10 mouse cellular contexts compared by ENCODE assay signal in genomic region chr12:116620299-116620698, GRCm38 (mm10).
DNase-seq lines count a peak whose midpoint lies in the region; ATAC-seq and TF ChIP-seq lines count a peak whose summit lies in the region.
"Had no signal": no experiment of that assay in that cellular context is flagged by ENCODE, and none has a peak within 500 bp of the region (broad histone marks: within the 10 kb centered on the region; RNA-seq: fewer than 3 reads in every experiment).

No protein-coding gene starts in this region.

- no peak for TF ChIP-seq CTCF in cerebellum, adult 2 months (IDR thresholded peaks at IDR 0.05; ENCODE audit: borderline replicate concordance, insufficient read depth, low read depth, low read length)

- no peak overlapping the region for H3K9ac ChIP-seq in limb, embryonic 11.5 days (ENCODE audit: low read length)
- H3K9ac ChIP-seq in intestine, embryonic 15.5 days: no peak overlapping the region
- no peak overlapping the region for H3K9ac ChIP-seq in neural tube, embryonic 13.5 days
- H3K9ac ChIP-seq: embryonic facial prominence, embryonic 12.5 days; limb, embryonic 13.5 days had no signal

- H3K4me3 ChIP-seq in cerebellum, adult 2 months (replicated peaks; ENCODE audit: insufficient read depth, low read depth, low read length): no peak overlapping the region
- H3K4me3 ChIP-seq in limb, embryonic 11.5 days (ENCODE audit: low read depth, low read length): no peak overlapping the region
- H3K4me3 ChIP-seq in limb, embryonic 10.5 days: no peak overlapping the region
- no peak overlapping the region for H3K4me3 ChIP-seq in intestine, embryonic 15.5 days (replicated peaks)
- no peak overlapping the region for H3K4me3 ChIP-seq in neural tube, embryonic 13.5 days
- H3K4me3 ChIP-seq: embryonic facial prominence, embryonic 12.5 days; limb, embryonic 13.5 days had no signal

- no peaks in the 10 kb centered on the region; the same call in 1 of the 2 replicates for H3K9me3 ChIP-seq in limb, embryonic 11.5 days (ENCODE audit: control insufficient read depth, low read length)
- no peaks in the 10 kb centered on the region for H3K9me3 ChIP-seq in limb, embryonic 10.5 days (replicated peaks)
- H3K9me3 ChIP-seq in intestine, embryonic 15.5 days: no peaks in the 10 kb centered on the region
- no peaks in the 10 kb centered on the region for H3K9me3 ChIP-seq in neural tube, embryonic 13.5 days
- H3K9me3 ChIP-seq: embryonic facial prominence, embryonic 12.5 days; limb, embryonic 13.5 days had no signal

- no peaks in the 10 kb centered on the region for H3K36me3 ChIP-seq in limb, embryonic 11.5 days (ENCODE audit: control insufficient read depth, insufficient read depth, low read length)
- H3K36me3 ChIP-seq in limb, embryonic 10.5 days: no peaks in the 10 kb centered on the region
- no peaks in the 10 kb centered on the region for H3K36me3 ChIP-seq in intestine, embryonic 15.5 days
- H3K36me3 ChIP-seq in neural tube, embryonic 13.5 days: no peaks in the 10 kb centered on the region
- H3K36me3 ChIP-seq: embryonic facial prominence, embryonic 12.5 days; limb, embryonic 13.5 days had no signal

- H3K27ac ChIP-seq in cerebellum, adult 2 months (ENCODE audit: insufficient read depth, low read length): no peak overlapping the region
- H3K27ac ChIP-seq in limb, embryonic 11.5 days (replicated peaks; ENCODE audit: low read depth, low read length): no peak overlapping the region
- H3K27ac ChIP-seq in limb, embryonic 10.5 days: no peak overlapping the region
- H3K27ac ChIP-seq in intestine, embryonic 15.5 days: no peak overlapping the region
- H3K27ac ChIP-seq in neural tube, embryonic 13.5 days (replicated peaks): no peak overlapping the region
- H3K27ac ChIP-seq: embryonic facial prominence, embryonic 12.5 days; limb, embryonic 13.5 days had no signal

- no peak for TF ChIP-seq POLR2A in cerebellum, adult 2 months (IDR thresholded peaks at IDR 0.05; ENCODE audit: borderline replicate concordance, insufficient read depth, low read length)

- DNase-seq in cerebellum, adult 11-12 months: peak; percentile 26
- no peak for DNase-seq in cerebellum, adult 2 months
- no peak for DNase-seq in limb, embryonic 11.5 days (ENCODE audit: low spot score)
- DNase-seq in limb, embryonic 10.5 days (ENCODE audit: low spot score): no peak
- DNase-seq in adrenal gland, adult 8-10 months: no peak
- no peak for DNase-seq in embryo, embryonic 9.5 days (ENCODE audit: extremely low spot score)

- ATAC-seq in limb, embryonic 11.5 days (ENCODE audit: insufficient number of reproducible peaks, low FRiP score, low TSS enrichment, low read depth): 0 out of 2 replicates have a peak, but pooled peaks have one; percentile 22
- peak; percentile 28; the same call in 1 of the 2 replicates for ATAC-seq in intestine, embryonic 15.5 days
- ATAC-seq in neural tube, embryonic 13.5 days (ENCODE audit: low read depth): peak; percentile 34; the same call in 1 of the 2 replicates

- H3K4me1 ChIP-seq in cerebellum, adult 2 months (ENCODE audit: control insufficient read depth, insufficient read depth, low read length): peaks cover 29% of the 10 kb centered on the region
- no peaks in the 10 kb centered on the region for H3K4me1 ChIP-seq in limb, embryonic 11.5 days (ENCODE audit: control insufficient read depth, insufficient read depth, low read length)
- no peaks in the 10 kb centered on the region for H3K4me1 ChIP-seq in limb, embryonic 10.5 days
- no peaks in the 10 kb centered on the region for H3K4me1 ChIP-seq in intestine, embryonic 15.5 days (replicated peaks)
- H3K4me1 ChIP-seq in neural tube, embryonic 13.5 days (replicated peaks): no peaks in the 10 kb centered on the region
- H3K4me1 ChIP-seq: embryonic facial prominence, embryonic 12.5 days; limb, embryonic 13.5 days had no signal

- H3K27me3 ChIP-seq in cerebellum, adult 2 months (ENCODE audit: control insufficient read depth, insufficient read depth, low read length): no peaks in the 10 kb centered on the region
- no peaks in the 10 kb centered on the region for H3K27me3 ChIP-seq in limb, embryonic 11.5 days (ENCODE audit: control insufficient read depth, insufficient read depth, low read length)
- no peaks in the 10 kb centered on the region for H3K27me3 ChIP-seq in limb, embryonic 10.5 days (ENCODE audit: low read depth, poor library complexity, severe bottlenecking)
- no peaks in the 10 kb centered on the region for H3K27me3 ChIP-seq in intestine, embryonic 15.5 days (replicated peaks)
- H3K27me3 ChIP-seq in neural tube, embryonic 13.5 days: no peaks in the 10 kb centered on the region
- H3K27me3 ChIP-seq: embryonic facial prominence, embryonic 12.5 days had no signal

- H3K4me2 ChIP-seq in limb, embryonic 11.5 days (ENCODE audit: low read depth, severe bottlenecking): no peak overlapping the region
- no peak overlapping the region for H3K4me2 ChIP-seq in intestine, embryonic 15.5 days (replicated peaks)
- H3K4me2 ChIP-seq in neural tube, embryonic 13.5 days: no peak overlapping the region
- H3K4me2 ChIP-seq: embryonic facial prominence, embryonic 12.5 days; limb, embryonic 13.5 days had no signal

- WGBS in cerebellum, adult 2 months: 90% methylated on average over 3 of the region's 3 CpGs
- WGBS in limb, embryonic 11.5 days: 77% methylated on average over 3 of the region's 3 CpGs
- 81% methylated on average over 3 of the region's 3 CpGs for WGBS in limb, embryonic 10.5 days
- 72% methylated on average over 3 of the region's 3 CpGs for WGBS in intestine, embryonic 15.5 days
- 73% methylated on average over 3 of the region's 3 CpGs for WGBS in neural tube, embryonic 13.5 days
